Mouse (Mus musculus): ENCODE results near the gene Hmgn1.
"Not testable (repeated sequence)": the region's sequence is repeated elsewhere in the genome, so short reads cannot be mapped to it uniquely, and the experiment has no call there.

The Hmgn1 gene

GRCm38 (mm10) chr16:96126684-96127171 is 801 bp downstream of the Hmgn1 start:
- DNase-seq (ENCODE audit: low read depth in 1 of 2, low spot score in 2 of 2) = no peak

GRCm38 (mm10) chr16:96120022-96120623 is 7.4 kb downstream of the Hmgn1 start:
- DNase-seq (ENCODE audit: low read depth in 1 of 2, low spot score in 2 of 2) = no peak

DNA sequence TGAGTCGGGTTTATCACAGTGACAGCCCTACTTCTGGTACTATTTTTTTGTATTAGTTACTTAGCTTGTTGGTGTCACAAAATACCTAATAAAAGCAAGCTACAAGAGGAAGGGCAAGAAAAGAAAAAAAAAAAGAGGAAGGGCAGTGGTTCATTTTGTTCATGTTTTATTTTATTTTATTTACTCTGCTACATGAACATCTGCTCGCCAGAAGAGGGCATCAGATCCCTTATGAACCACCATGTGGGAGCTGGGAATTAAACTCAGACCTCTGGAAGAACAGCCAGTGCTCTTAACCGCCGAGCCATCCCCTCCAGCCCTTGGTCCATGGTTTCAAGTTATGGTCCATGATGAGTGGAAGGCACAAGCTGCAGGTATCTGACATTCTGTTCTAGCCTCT is 12.8 kb downstream of the Hmgn1 start:
- no peak for DNase-seq (ENCODE audit: low read depth in 1 of 2, low spot score in 2 of 2)

- DNase-seq (ENCODE audit: low read depth in 1 of 2, low spot score in 2 of 2) = no peak
Observed at GRCm38 (mm10) chr16:96112769-96113168, 14.8 kb downstream of the Hmgn1 start.

- peak in 1 of 2 experiments; percentile 11 for DNase-seq (ENCODE audit: low read depth in 1 of 2, low spot score in 2 of 2)
Observed at GRCm38 (mm10) chr16:96110655-96111345, 16.7 kb downstream of the Hmgn1 start.

DNA sequence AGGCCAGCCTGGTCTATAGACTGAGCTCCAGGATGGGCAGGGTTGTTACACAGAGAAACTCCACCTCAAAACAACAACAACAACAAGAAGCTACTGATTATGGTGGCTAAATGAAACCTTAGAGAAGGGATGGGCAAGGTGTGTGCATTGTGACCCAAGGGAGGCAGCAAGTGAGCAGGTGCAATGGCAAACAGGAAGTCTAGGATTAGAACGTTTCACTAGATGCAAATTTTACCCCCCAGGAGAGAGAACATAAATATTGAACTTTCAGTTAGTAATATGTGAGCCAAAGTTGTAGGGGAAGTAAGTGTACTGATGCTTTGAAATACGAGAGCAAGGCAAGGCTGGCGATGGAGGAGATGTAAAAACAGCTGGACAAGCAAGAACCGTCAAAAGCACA is 17.9 kb downstream of the Hmgn1 start:
- no peak for DNase-seq (ENCODE audit: low read depth in 1 of 2, low spot score in 2 of 2)

- no peak for DNase-seq (ENCODE audit: low read depth in 1 of 2, low spot score in 2 of 2)
Observed at GRCm38 (mm10) chr16:96103036-96103435, 24.5 kb downstream of the Hmgn1 start.

- DNase-seq (ENCODE audit: low read depth in 1 of 2, low spot score in 2 of 2) = not testable (repeated sequence)
Observed at GRCm38 (mm10) chr16:96097811-96098210, 29.7 kb downstream of the Hmgn1 start.

- DNase-seq (ENCODE audit: low read depth in 1 of 2, low spot score in 2 of 2) = no peak
Observed at GRCm38 (mm10) chr16:96095966-96096365, 31.6 kb downstream of the Hmgn1 start.

- no peak for DNase-seq (ENCODE audit: low read depth in 1 of 2, low spot score in 2 of 2)
Observed at GRCm38 (mm10) chr16:96091515-96092504, 35.7 kb downstream of the Hmgn1 start.

DNA sequence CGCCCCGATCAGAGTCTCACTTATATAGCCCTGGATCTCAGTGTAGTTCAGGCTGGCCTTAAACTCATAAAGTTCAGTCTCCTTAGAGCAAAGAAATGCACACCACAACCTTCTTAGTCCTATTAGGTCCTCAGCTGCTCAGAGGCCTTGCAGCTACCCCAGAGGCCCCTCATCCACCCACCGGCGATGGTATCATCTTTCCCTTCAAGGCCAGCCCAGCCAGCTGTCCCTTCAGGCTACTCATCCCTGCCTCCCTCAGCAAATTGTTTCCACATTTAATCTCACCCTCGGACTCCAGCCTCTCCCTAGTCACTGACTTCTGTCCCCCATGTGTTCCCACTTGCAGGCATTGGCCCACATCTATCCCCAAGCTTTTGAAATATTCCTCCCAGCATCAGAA is 39.4 kb downstream of the Hmgn1 start:
- DNase-seq (ENCODE audit: low read depth in 1 of 2, low spot score in 2 of 2) = no peak

DNA sequence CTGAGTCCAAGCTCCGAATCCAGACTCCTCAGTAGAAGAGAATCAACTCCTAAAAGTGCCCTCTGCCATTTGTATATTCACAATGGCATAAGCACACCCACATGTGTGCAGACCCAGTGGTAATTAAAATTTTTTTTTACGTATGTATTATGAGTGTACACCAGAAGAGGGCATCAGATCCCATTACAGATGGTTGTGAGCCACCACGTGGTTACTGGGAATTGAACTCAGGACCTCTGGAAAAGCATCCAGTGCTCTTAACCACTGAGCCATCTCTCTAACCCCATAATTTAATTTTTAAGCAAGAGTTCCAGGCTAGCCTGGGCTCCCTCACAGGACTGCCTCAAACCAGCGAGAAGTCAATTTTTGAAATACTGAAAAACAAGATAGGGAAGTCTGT is 40.1 kb downstream of the Hmgn1 start:
- no peak for DNase-seq (ENCODE audit: low read depth in 1 of 2, low spot score in 2 of 2)

DNA sequence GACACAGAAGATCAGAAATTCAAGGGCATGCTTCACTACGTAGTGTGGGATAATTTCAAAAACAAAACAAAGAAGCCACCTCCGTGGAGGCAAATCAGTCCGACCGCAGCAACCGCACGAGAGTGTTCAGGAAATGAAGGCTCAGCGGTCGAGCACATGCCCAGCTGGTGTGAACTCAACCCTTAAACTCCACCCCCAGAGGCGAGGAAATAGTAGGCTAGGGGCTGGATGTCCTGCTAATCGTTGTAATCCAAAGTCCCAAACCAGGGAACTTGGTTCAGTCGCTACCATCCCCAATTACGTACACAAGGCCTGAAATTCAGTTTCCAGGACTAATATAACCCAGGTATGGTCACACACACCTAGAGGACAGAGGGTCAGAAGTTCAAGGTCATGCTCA is 40.5 kb downstream of the Hmgn1 start:
- DNase-seq (ENCODE audit: low read depth in 1 of 2, low spot score in 2 of 2) = peak in 1 of 2 experiments; percentile 10

DNA sequence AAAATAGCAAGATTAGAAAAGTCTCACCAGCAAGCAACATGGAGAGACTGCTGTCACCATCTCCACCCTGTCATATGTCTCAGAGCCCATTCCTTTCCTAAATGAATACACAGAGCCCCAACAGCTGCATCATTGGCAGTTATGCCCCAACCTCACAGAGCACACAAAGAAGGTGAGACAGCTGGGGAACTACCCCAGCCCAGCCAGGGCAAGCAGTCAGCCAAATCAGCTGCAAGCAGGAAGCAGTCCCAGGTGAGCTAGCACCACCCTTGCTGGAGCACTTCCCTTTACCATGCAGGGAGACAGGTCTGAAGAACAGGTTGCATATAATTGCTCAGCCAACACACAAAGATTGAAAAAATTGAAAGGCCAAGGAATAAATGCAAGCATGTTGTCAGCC is 41.9 kb downstream of the Hmgn1 start:
- DNase-seq (ENCODE audit: low read depth in 1 of 2, low spot score in 2 of 2) = no peak

DNA sequence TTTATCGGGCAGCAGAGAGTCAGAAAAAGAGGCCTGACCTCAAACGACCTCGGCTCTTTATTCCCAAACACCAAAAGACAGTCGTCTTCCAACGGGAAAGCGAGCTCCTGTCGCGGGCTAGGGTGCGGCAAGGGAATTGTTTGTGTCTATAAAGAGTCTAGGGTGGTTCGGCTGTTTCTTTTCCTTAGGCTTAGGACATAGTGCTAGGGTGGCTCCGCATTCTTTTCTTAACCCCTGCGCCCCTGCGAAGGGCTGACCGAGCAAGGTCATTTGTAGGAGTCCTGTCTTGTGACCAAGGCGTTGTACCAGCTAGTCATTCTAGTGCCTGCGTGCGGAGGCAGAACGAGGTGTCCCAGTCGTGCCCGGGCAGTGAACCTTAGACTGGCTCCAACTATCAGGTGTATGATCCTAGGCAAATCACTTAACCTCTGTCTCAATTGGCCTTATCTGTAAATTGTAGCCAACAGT is 44.3 kb downstream of the Hmgn1 start:
- no peak for DNase-seq (ENCODE audit: low read depth in 1 of 2, low spot score in 2 of 2)

GRCm38 (mm10) chr16:96082301-96083178 is 45.0 kb downstream of the Hmgn1 start, which contains the start of gene Brwd1:
Gene Brwd1 (minus strand): TSS chr16:96082526.
- peak in 1 of 2 experiments; percentile 72 for DNase-seq (ENCODE audit: low read depth in 1 of 2, low spot score in 2 of 2)

GRCm38 (mm10) chr16:96081742-96082241 is 45.7 kb downstream of the Hmgn1 start:
- DNase-seq (ENCODE audit: low read depth in 1 of 2, low spot score in 2 of 2) = no peak

- peak in 1 of 2 experiments; percentile 71 for DNase-seq (ENCODE audit: low read depth in 1 of 2, low spot score in 2 of 2)
Observed at GRCm38 (mm10) chr16:96081331-96081730, 46.2 kb downstream of the Hmgn1 start.

- DNase-seq (ENCODE audit: low read depth in 1 of 2, low spot score in 2 of 2) = no peak
Observed at GRCm38 (mm10) chr16:96080524-96080923, 47.0 kb downstream of the Hmgn1 start.
